Mouse (Mus musculus) liver, postnatal 0 days (tissue): ENCODE measurements around the gene Top1.

Source experiments
- CTCF ChIP-seq: sonication (generic); IDR thresholded peaks from 2 replicates; pipeline ENCODE4 v1.5.1; 2016; ENCODE audit warnings: antibody characterized with exemption, low read depth
- EP300 ChIP-seq: IDR thresholded peaks from 2 replicates; pipeline ENCODE4 v1.6.1; 2016; ENCODE audit warnings: antibody characterized with exemption, low read depth, mild to moderate bottlenecking

DNA sequence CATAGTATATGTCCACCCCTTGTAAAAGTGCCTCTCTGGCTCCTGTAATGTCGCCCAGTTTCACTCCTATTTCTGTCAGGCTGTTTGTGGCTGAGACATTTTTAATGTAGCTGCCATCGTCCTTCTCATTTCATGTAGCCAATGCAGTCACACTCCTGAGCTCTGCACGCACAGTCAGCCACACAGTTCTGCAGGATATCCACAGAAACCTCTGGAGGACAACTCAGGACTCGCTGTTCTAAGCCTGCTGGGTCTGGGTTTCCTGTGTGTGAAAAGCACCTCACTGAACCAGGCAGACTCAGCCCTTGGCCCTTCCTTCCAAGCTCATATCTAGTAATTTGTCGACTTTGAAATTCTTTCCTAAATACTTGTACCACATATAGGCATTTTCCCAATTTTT is 78.8 kb downstream of the Top1 start:
- TF ChIP-seq CTCF = no peak
- no peak for TF ChIP-seq EP300
